Mouse (Mus musculus) liver, postnatal 0 days (tissue): ENCODE measurements around the gene Ankrd55.

ENCODE experiments used
- CTCF ChIP-seq: sonication (generic); IDR thresholded peaks from 2 replicates; pipeline ENCODE4 v1.5.1; 2016; ENCODE audit warnings: antibody characterized with exemption, low read depth
- EP300 ChIP-seq: IDR thresholded peaks from 2 replicates; pipeline ENCODE4 v1.6.1; 2016; ENCODE audit warnings: antibody characterized with exemption, low read depth, mild to moderate bottlenecking

DNA sequence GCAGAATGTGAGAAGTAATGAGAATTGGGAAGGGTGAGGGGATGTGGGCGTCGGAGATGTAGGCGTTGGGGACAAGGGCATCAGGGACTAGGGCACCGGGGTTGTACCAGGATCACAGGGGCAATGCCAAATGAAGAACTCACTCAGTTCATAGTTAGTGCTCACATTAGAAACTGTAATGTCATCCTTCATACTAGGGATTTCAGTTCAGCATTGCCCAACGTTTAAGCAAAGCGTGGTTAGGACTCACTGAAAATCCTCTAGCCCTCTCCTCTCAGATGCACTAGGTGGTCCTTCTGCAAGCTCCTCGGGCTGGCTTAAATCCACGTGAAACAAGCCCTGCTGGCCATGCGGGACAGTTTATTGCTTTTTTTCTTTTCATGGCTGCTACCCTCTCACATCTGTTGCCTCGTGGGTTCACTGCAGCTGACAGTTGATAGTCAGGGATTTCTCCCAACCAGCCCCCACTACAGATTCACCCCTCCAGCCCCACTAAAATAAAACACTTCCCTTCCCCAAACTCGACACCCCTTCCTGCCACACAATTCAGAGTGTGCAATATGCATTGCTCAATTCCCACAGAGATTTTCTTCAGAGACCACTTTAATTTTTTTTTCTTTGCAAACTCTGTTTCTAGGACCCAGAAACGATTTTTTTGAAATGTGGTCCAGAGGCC lies 35.5 kb downstream of the Ankrd55 start:
- no peak for TF ChIP-seq EP300
- TF ChIP-seq CTCF: no peak
